24 mouse cellular contexts compared by ENCODE assay signal in genomic region chr3:157581755-157582154, GRCm38 (mm10). TPM values are rescaled to one million over a fixed set of nuclear protein-coding genes. Genes with fewer than 3 reads are reported as not detected.
A peak's percentile ranks its signal among the peaks of the same experiment; 100 is the strongest.
DNase-seq lines count a peak whose midpoint lies in the region; ATAC-seq and TF ChIP-seq lines count a peak whose summit lies in the region.
"Had no signal": no experiment of that assay in that cellular context is flagged by ENCODE, and none has a peak within 500 bp of the region (broad histone marks: within the 10 kb centered on the region; RNA-seq: fewer than 3 reads in every experiment).

No protein-coding gene starts in this region.

- no peak overlapping the region for H3K9ac ChIP-seq in intestine, postnatal 0 days (ENCODE audit: low read depth, low read length)
- H3K9ac ChIP-seq in intestine, embryonic 15.5 days = no peak overlapping the region
- H3K9ac ChIP-seq: embryonic facial prominence, embryonic 12.5 days; heart, embryonic 15.5 days; liver, embryonic 15.5 days had no signal

- H3K4me3 ChIP-seq in intestine, postnatal 0 days (ENCODE audit: low read depth, low read length) = no peak overlapping the region
- H3K4me3 ChIP-seq in intestine, embryonic 15.5 days (replicated peaks) = no peak overlapping the region
- H3K4me3 ChIP-seq: embryonic facial prominence, embryonic 12.5 days; erythroblast, embryonic 14.5 days; heart, embryonic 15.5 days; liver, embryonic 15.5 days; midbrain, embryonic 10.5 days had no signal

- no peak for ATAC-seq in intestine, postnatal 0 days
- ATAC-seq in intestine, embryonic 15.5 days = no peak
- 0 out of 2 replicates have a peak, but pooled peaks have one; percentile 33 for ATAC-seq in neutrophil, adult 5-6 weeks (ENCODE audit: extremely low read depth, insufficient number of reproducible peaks, low FRiP score, poor library complexity, severe bottlenecking)
- ATAC-seq: forebrain, embryonic 14.5 days; hindbrain, embryonic 16.5 days had no signal

- H3K27ac ChIP-seq in intestine, postnatal 0 days (ENCODE audit: low read depth, low read length) = no peak overlapping the region
- no peak overlapping the region for H3K27ac ChIP-seq in intestine, embryonic 15.5 days
- H3K27ac ChIP-seq: embryonic facial prominence, embryonic 12.5 days; heart, embryonic 15.5 days; liver, embryonic 15.5 days; midbrain, embryonic 10.5 days had no signal

- H3K27me3 ChIP-seq in intestine, postnatal 0 days (replicated peaks; ENCODE audit: control insufficient read depth, insufficient read depth, low read length) = no peaks in the 10 kb centered on the region
- H3K27me3 ChIP-seq in intestine, embryonic 15.5 days (replicated peaks) = no peaks in the 10 kb centered on the region
- H3K27me3 ChIP-seq: embryonic facial prominence, embryonic 12.5 days; heart, embryonic 15.5 days; liver, embryonic 15.5 days had no signal

- WGBS in intestine, postnatal 0 days = 20% methylated on average over 2 of the region's 2 CpGs
- WGBS in intestine, embryonic 15.5 days = 33% methylated on average over 2 of the region's 2 CpGs

- no peak overlapping the region for H3K4me2 ChIP-seq in intestine, postnatal 0 days (replicated peaks; ENCODE audit: low read depth)
- no peak overlapping the region for H3K4me2 ChIP-seq in intestine, embryonic 15.5 days (replicated peaks)
- H3K4me2 ChIP-seq: embryonic facial prominence, embryonic 12.5 days; heart, embryonic 15.5 days; liver, embryonic 15.5 days had no signal

- no peaks in the 10 kb centered on the region for H3K9me3 ChIP-seq in intestine, postnatal 0 days (ENCODE audit: control insufficient read depth)
- no peaks in the 10 kb centered on the region for H3K9me3 ChIP-seq in intestine, embryonic 15.5 days
- H3K9me3 ChIP-seq: embryonic facial prominence, embryonic 12.5 days; G1E; heart, embryonic 15.5 days; liver, embryonic 15.5 days; midbrain, embryonic 10.5 days had no signal

- TF ChIP-seq CTCF in intestine, postnatal 0 days (IDR thresholded peaks at IDR 0.05; ENCODE audit: low read depth) = peak; percentile 34; the same call in 1 of the 2 replicates

- H3K4me1 ChIP-seq in intestine, postnatal 0 days (replicated peaks; ENCODE audit: control insufficient read depth, insufficient read depth, low read length) = no peaks in the 10 kb centered on the region
- 0 out of 2 replicates have a peak, but pooled peaks cover 3% of the 10 kb centered on the region for H3K4me1 ChIP-seq in intestine, embryonic 15.5 days (replicated peaks)

- no peaks in the 10 kb centered on the region for H3K36me3 ChIP-seq in intestine, postnatal 0 days (ENCODE audit: control insufficient read depth, insufficient read depth)
- no peaks in the 10 kb centered on the region for H3K36me3 ChIP-seq in intestine, embryonic 15.5 days
- H3K36me3 ChIP-seq: embryonic facial prominence, embryonic 12.5 days; G1E; heart, embryonic 15.5 days; liver, embryonic 15.5 days; midbrain, embryonic 10.5 days had no signal

- peak; percentile 12 for DNase-seq in thymus, postnatal 14 days
- DNase-seq in thymus, adult 18-20 months = no peak
- peak; percentile 20 for DNase-seq in ZHBTc4 (ENCODE audit: low read depth, low spot score)
- DNase-seq in right cerebral cortex, postnatal 36 days (ENCODE audit: low spot score in 2 of 2) = no peak
- DNase-seq in urinary bladder, postnatal 10 days (ENCODE audit: low spot score) = no peak
- DNase-seq: B cell, adult 2 months; cerebellum, adult 9-10 months; gastrocnemius, postnatal 14 days; heart, adult 18-20 months; heart, postnatal 4 days; kidney, adult 2 months; kidney, postnatal 25 days; lung, postnatal 10 days had no signal

RNA-seq across cellular contexts. Expression of gene Ptger3, which starts 15.1 kb away (rescaled TPM):
- 8.6 and 8.7 TPM in 2 replicates for polyA plus RNA-seq in intestine, postnatal 0 days (2015; fragmentation: Nextera tagmentation; extraction: Ambion mirVana)
- polyA plus RNA-seq in intestine, embryonic 15.5 days (2015; fragmentation: Nextera tagmentation; extraction: Ambion mirVana) = 13.6 and 13.9 TPM in 2 replicates
- 0.37 and 0.58 TPM in 2 replicates for total RNA-seq in neutrophil, adult 5-6 weeks (2017)

RNA-seq across cellular contexts. Expression of gene Zranb2, which starts 47.8 kb away (rescaled TPM):
- polyA plus RNA-seq in intestine, postnatal 0 days (2015; fragmentation: Nextera tagmentation; extraction: Ambion mirVana) = 51.6 and 53.3 TPM in 2 replicates
- polyA plus RNA-seq in intestine, embryonic 15.5 days (2015; fragmentation: Nextera tagmentation; extraction: Ambion mirVana) = 77.8 and 93.6 TPM in 2 replicates
- total RNA-seq in neutrophil, adult 5-6 weeks (2017) = 105 and 125 TPM in 2 replicates

Comparison
In these comparisons a context has a peak if more than half of its experiments do, and no peak if none do; other contexts are left out.
1. DNase-seq: peak in thymus, postnatal 14 days (single experiment) and ZHBTc4 (single experiment); none in thymus, adult 18-20 months (0 of 2), right cerebral cortex, postnatal 36 days (0 of 2) and urinary bladder, postnatal 10 days (single experiment).